In genomic region chr8:44512876-44513275, GRCm38 (mm10) we compare ENCODE assay signal across 21 mouse cellular contexts.
"Had no signal": no experiment of that assay in that cellular context is flagged by ENCODE, and none has a peak within 500 bp of the region (broad histone marks: within the 10 kb centered on the region; RNA-seq: fewer than 3 reads in every experiment).

No protein-coding gene starts in this region.

- H3K9ac ChIP-seq: liver, embryonic 15.5 days; liver, postnatal 0 days; midbrain, embryonic 12.5 days; midbrain, embryonic 15.5 days; neural tube, embryonic 13.5 days; neural tube, embryonic 15.5 days had no signal

- H3K4me2 ChIP-seq: liver, embryonic 15.5 days; midbrain, embryonic 12.5 days; midbrain, embryonic 15.5 days; neural tube, embryonic 13.5 days; neural tube, embryonic 15.5 days had no signal

- ATAC-seq: liver, postnatal 0 days; midbrain, embryonic 15.5 days had no signal

- H3K27ac ChIP-seq: liver, embryonic 15.5 days; macrophage; midbrain, embryonic 10.5 days; midbrain, embryonic 12.5 days; midbrain, embryonic 15.5 days; neural tube, embryonic 13.5 days; neural tube, embryonic 15.5 days had no signal

- H3K9me3 ChIP-seq: liver, embryonic 15.5 days; midbrain, embryonic 10.5 days; midbrain, embryonic 12.5 days; midbrain, embryonic 15.5 days; neural tube, embryonic 13.5 days; neural tube, embryonic 15.5 days had no signal

- H3K4me3 ChIP-seq: liver, embryonic 15.5 days; megakaryocyte, embryonic 14.5 days; midbrain, embryonic 10.5 days; midbrain, embryonic 12.5 days; midbrain, embryonic 15.5 days; myocyte; neural tube, embryonic 13.5 days; neural tube, embryonic 15.5 days had no signal

- H3K27me3 ChIP-seq: liver, embryonic 15.5 days; megakaryocyte, embryonic 14.5 days; midbrain, embryonic 12.5 days; midbrain, embryonic 15.5 days; neural tube, embryonic 13.5 days; neural tube, embryonic 15.5 days had no signal

- H3K4me1 ChIP-seq: liver, embryonic 15.5 days; megakaryocyte, embryonic 14.5 days; midbrain, embryonic 10.5 days; midbrain, embryonic 12.5 days; midbrain, embryonic 15.5 days; neural tube, embryonic 13.5 days; neural tube, embryonic 15.5 days had no signal

- H3K36me3 ChIP-seq: liver, embryonic 15.5 days; midbrain, embryonic 10.5 days; midbrain, embryonic 12.5 days; midbrain, embryonic 15.5 days; neural tube, embryonic 13.5 days; neural tube, embryonic 15.5 days had no signal

- DNase-seq: liver, postnatal 0 days; lung, adult 2 months; lung, postnatal 10 days; lung, postnatal 36 days; retina, postnatal 1 day; right cerebral cortex, adult 18-20 months; right cerebral cortex, postnatal 25 days; right cerebral cortex, postnatal 4 days; spleen, adult 18-20 months; thymus, adult 18-20 months; thymus, postnatal 14 days; thymus, postnatal 4 days had no signal
